Mouse (Mus musculus): ENCODE measurements around the gene Tmed1. TPM values are rescaled to one million over a fixed set of nuclear protein-coding genes. Genes with fewer than 3 reads are reported as not detected.

The Tmed1 gene
- polyA plus RNA-seq, 1 experiment from 2014 or later: 40.7 TPM

DNA sequence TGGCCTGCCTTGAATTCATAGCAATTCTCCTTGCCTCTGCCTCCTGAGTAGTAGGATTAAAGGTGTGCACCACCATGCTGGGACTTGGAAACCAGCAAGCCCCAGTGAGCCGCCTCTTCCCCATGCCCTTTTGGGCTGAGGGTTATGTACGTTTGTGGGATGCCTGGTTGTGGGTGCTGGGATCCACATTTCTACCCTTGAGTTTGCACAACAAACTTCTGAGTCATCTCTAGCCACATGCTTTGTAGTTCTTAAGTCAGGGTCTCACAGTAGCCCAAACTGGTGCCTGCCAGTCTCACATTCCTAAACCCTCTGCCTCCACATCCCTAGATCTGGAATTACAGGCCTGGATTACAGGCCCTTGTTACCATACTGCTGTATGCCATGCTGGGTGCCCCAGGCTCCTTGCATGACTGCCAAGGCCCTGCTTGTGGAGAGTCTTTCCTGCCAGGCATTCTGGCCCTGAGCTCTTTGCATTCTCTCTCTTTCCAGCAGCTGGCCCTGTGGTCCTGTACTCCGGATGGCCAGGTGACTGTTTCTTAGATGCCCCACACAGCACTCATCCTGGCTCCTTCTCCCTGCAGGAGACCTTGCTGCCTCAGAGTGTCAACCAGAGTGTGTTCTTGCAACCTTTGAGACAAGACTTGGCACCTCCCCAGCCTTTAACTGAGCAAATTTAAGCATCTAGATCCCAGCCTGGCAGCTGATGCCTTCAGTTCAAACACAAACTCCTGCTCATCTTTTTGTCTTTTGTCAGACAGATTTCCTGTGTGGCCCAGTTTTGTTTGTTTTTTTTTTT lies 46.1 kb downstream of the Tmed1 start:
- ATAC-seq (ENCODE audit: low FRiP score, low TSS enrichment) (no peak), DNase-seq (ENCODE audit: low spot score) (no peak)
- Histone ChIP-seq H3K27ac (replicated peaks) (no peak overlapping the region), H3K4me1 (replicated peaks; ENCODE audit: control insufficient read depth, insufficient read depth) (no peaks in the 10 kb centered on the region), H3K36me3 (ENCODE audit: control insufficient read depth, insufficient read depth, low read length) (peaks cover 10% of the 10 kb centered on the region; the same call in 1 of the 2 replicates), H3K4me2 (replicated peaks; ENCODE audit: low read depth) (no peak overlapping the region), H3K9me3 (ENCODE audit: control insufficient read depth, low read length) (no peaks in the 10 kb centered on the region), H3K9ac (ENCODE audit: low read length) (no peak overlapping the region), H3K27me3 (ENCODE audit: control insufficient read depth, insufficient read depth, low read length) (no peaks in the 10 kb centered on the region), H3K4me3 (ENCODE audit: low read depth, low read length) (no peak overlapping the region)
- 81% methylated on average over 3 of the region's 3 CpGs for WGBS
- no peak for TF ChIP-seq EP300 (optimal IDR thresholded peaks at IDR 0.05)
- TF ChIP-seq CTCF (IDR thresholded peaks at IDR 0.05; ENCODE audit: low read depth): no peak

DNA sequence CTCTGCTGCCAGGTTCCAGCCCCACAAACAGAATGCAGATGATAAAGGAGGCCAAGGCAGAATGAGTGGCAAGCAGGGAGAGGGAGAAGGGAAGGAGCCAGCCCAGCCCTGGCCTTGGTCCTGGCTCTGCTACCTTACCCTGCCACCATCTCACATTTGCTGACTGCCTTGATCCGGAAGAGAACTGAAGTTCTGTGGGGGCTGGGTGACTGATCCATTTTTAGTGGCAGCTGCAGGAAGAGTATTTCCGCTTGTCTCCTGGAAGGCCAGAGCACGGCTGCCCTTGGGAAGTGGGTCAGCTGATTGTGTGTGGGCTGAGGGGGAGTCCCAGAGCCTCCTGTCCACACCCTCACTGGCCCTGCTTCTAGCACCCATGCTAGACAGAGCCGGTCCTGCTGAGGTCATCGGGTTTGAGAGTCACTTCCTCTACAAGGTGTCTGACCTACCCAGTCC lies 46.9 kb downstream of the Tmed1 start:
- TF ChIP-seq EP300 (optimal IDR thresholded peaks at IDR 0.05): no peak
- no peak for TF ChIP-seq CTCF (IDR thresholded peaks at IDR 0.05; ENCODE audit: low read depth)
- WGBS: 44% methylated on average over 5 of the region's 5 CpGs
- DNase-seq (ENCODE audit: low spot score) (peak; percentile 29), ATAC-seq (ENCODE audit: low FRiP score, low TSS enrichment) (peak; percentile 74)
- no peaks in the 10 kb centered on the region for H3K4me1 ChIP-seq (replicated peaks; ENCODE audit: control insufficient read depth, insufficient read depth)
- no peak overlapping the region for H3K9ac ChIP-seq (ENCODE audit: low read length)
- H3K36me3 ChIP-seq (ENCODE audit: control insufficient read depth, insufficient read depth, low read length): peaks cover 10% of the 10 kb centered on the region; the same call in 1 of the 2 replicates
- H3K9me3 ChIP-seq (ENCODE audit: control insufficient read depth, low read length): no peaks in the 10 kb centered on the region
- H3K27ac ChIP-seq (replicated peaks): peak overlapping the region; percentile 30; the same call in 1 of the 2 replicates
- no peaks in the 10 kb centered on the region for H3K27me3 ChIP-seq (ENCODE audit: control insufficient read depth, insufficient read depth, low read length)
- H3K4me2 ChIP-seq (replicated peaks; ENCODE audit: low read depth): no peak overlapping the region
- no peak overlapping the region for H3K4me3 ChIP-seq (ENCODE audit: low read depth, low read length)

DNA sequence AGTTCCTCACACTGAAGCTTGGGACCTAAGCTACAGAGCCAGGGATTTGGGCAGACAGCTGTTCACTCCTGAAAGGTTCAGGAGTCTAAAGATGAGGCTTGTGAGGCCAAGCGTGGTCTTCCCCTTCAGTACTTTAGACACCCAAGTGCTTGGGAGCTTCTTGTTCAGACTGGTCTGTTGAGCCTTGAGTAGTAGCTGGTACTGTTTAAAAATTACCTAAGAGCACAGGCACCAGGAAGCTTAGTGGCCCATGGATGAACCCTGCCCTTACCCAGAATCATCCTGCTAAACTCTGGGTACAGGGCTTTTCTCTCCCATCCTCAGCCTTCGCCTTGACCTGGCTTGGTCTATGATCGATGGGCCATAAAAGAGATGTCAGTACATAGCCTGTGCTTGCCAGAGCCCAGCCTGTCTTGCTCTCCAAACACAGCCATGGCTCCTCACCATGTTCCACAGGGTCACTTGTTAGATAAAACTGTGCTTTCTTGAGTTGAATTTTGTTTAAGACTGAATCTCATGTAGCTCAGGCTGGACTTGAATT lies 49.6 kb downstream of the Tmed1 start:
- TF ChIP-seq CTCF (IDR thresholded peaks at IDR 0.05; ENCODE audit: low read depth): no peak
- TF ChIP-seq EP300 (optimal IDR thresholded peaks at IDR 0.05): no peak
- Histone ChIP-seq H3K9ac (ENCODE audit: low read length) (no peak overlapping the region), H3K4me3 (ENCODE audit: low read depth, low read length) (no peak overlapping the region), H3K27ac (replicated peaks) (no peak overlapping the region), H3K9me3 (ENCODE audit: control insufficient read depth, low read length) (no peaks in the 10 kb centered on the region), H3K4me2 (replicated peaks; ENCODE audit: low read depth) (no peak overlapping the region), H3K4me1 (replicated peaks; ENCODE audit: control insufficient read depth, insufficient read depth) (no peaks in the 10 kb centered on the region), H3K27me3 (ENCODE audit: control insufficient read depth, insufficient read depth, low read length) (no peaks in the 10 kb centered on the region), H3K36me3 (ENCODE audit: control insufficient read depth, insufficient read depth, low read length) (peaks cover 7% of the 10 kb centered on the region; the same call in 1 of the 2 replicates)
- no peak for DNase-seq (ENCODE audit: low spot score)
- ATAC-seq (ENCODE audit: low FRiP score, low TSS enrichment): no peak
- 92% methylated on average over 3 of the region's 3 CpGs for WGBS

DNA sequence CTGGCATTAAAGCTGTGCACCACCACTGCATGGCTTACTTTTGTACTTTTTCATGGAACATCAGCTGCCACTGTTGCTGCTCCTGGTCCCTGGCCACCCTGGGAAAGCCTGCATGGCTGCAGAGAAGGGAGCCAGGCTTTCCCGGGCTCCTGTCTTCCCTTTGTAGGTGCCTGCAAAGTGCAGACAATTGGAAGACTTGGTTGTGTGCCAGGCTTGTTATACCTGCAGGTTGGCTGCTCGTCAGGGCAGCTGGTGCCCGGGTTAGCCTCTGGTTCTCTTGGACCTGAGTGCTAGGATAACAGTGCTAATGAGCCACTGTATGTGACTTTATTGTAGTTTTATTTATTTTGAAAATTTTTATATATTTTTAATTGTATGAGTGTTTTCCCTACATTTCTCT lies 51.2 kb downstream of the Tmed1 start:
- Histone ChIP-seq H3K27ac (replicated peaks) (no peak overlapping the region), H3K27me3 (ENCODE audit: control insufficient read depth, insufficient read depth, low read length) (no peaks in the 10 kb centered on the region), H3K4me1 (replicated peaks; ENCODE audit: control insufficient read depth, insufficient read depth) (no peaks in the 10 kb centered on the region), H3K9me3 (ENCODE audit: control insufficient read depth, low read length) (no peaks in the 10 kb centered on the region), H3K9ac (ENCODE audit: low read length) (no peak overlapping the region), H3K4me3 (ENCODE audit: low read depth, low read length) (no peak overlapping the region), H3K36me3 (ENCODE audit: control insufficient read depth, insufficient read depth, low read length) (peaks cover 7% of the 10 kb centered on the region; the same call in 1 of the 2 replicates), H3K4me2 (replicated peaks; ENCODE audit: low read depth) (no peak overlapping the region)
- 92% methylated on average over 3 of the region's 3 CpGs for WGBS
- DNase-seq (ENCODE audit: low spot score) (no peak), ATAC-seq (ENCODE audit: low FRiP score, low TSS enrichment) (no peak)
- TF ChIP-seq CTCF (IDR thresholded peaks at IDR 0.05; ENCODE audit: low read depth): no peak
- TF ChIP-seq EP300 (optimal IDR thresholded peaks at IDR 0.05): no peak

Small RNA genes within 50 kb of the gene (microRNA-seq; reads per million reads assigned to microRNA genes)
- 8.4 reads per million, percentile 14 among the genes with 10 or more reads in this experiment for gene Mir199a-1

Other genes with a start within 250 kb of the Tmed1 start
- 38.6 and 41.7 TPM in 2 replicates for gene Atg4d, start 245.0 kb downstream of the Tmed1 start, polyA plus RNA-seq (2015; fragmentation: Nextera tagmentation; extraction: Ambion mirVana)
- 6.7 and 7.9 TPM in 2 replicates for gene Kri1, start 222.3 kb downstream of the Tmed1 start, polyA plus RNA-seq (2015; fragmentation: Nextera tagmentation; extraction: Ambion mirVana)
- 23.1 and 28.0 TPM in 2 replicates for gene Cdkn2d, start 218.8 kb downstream of the Tmed1 start, polyA plus RNA-seq (2015; fragmentation: Nextera tagmentation; extraction: Ambion mirVana)
- gene Ap1m2, start 197.9 kb downstream of the Tmed1 start, polyA plus RNA-seq (2015; fragmentation: Nextera tagmentation; extraction: Ambion mirVana): 84.9 and 90.6 TPM in 2 replicates
- 55.2 and 62.6 TPM in 2 replicates for gene Slc44a2, start 189.6 kb downstream of the Tmed1 start, polyA plus RNA-seq (2015; fragmentation: Nextera tagmentation; extraction: Ambion mirVana)
- 41.4 and 45.2 TPM in 2 replicates for gene Ilf3, start 142.4 kb downstream of the Tmed1 start, polyA plus RNA-seq (2015; fragmentation: Nextera tagmentation; extraction: Ambion mirVana)
- gene Qtrt1, start 98.4 kb downstream of the Tmed1 start, polyA plus RNA-seq (2015; fragmentation: Nextera tagmentation; extraction: Ambion mirVana): 27.9 and 30.8 TPM in 2 replicates
- gene Dnm2, start 85.3 kb downstream of the Tmed1 start, polyA plus RNA-seq (2015; fragmentation: Nextera tagmentation; extraction: Ambion mirVana): 76.0 and 78.4 TPM in 2 replicates
- gene AB124611, start 15.9 kb upstream of the Tmed1 start, polyA plus RNA-seq (2015; fragmentation: Nextera tagmentation; extraction: Ambion mirVana): 1.8 and 2.0 TPM in 2 replicates
- gene Carm1, start 36.6 kb upstream of the Tmed1 start, polyA plus RNA-seq (2015; fragmentation: Nextera tagmentation; extraction: Ambion mirVana): 12.0 and 15.5 TPM in 2 replicates
- gene Timm29, start 82.5 kb upstream of the Tmed1 start, polyA plus RNA-seq (2015; fragmentation: Nextera tagmentation; extraction: Ambion mirVana): 16.5 and 18.2 TPM in 2 replicates
- 22.5 and 25.5 TPM in 2 replicates for gene Yipf2, start 82.6 kb upstream of the Tmed1 start, polyA plus RNA-seq (2015; fragmentation: Nextera tagmentation; extraction: Ambion mirVana)
- gene Smarca4, start 105.9 kb upstream of the Tmed1 start, polyA plus RNA-seq (2015; fragmentation: Nextera tagmentation; extraction: Ambion mirVana): 27.2 and 29.0 TPM in 2 replicates
- 28.9 and 30.4 TPM in 2 replicates for gene Ldlr, start 213.2 kb upstream of the Tmed1 start, polyA plus RNA-seq (2015; fragmentation: Nextera tagmentation; extraction: Ambion mirVana)